ENCODE assay signal across 9 mouse cellular contexts in genomic region chr4:139476663-139477625, GRCm38 (mm10). TPM values are rescaled to one million over a fixed set of nuclear protein-coding genes. Genes with fewer than 3 reads are reported as not detected.
DNase-seq lines count a peak whose midpoint lies in the region; ATAC-seq lines count a peak whose summit lies in the region.
"Had no signal": no experiment of that assay in that cellular context is flagged by ENCODE, and none has a peak within 500 bp of the region (broad histone marks: within the 10 kb centered on the region; RNA-seq: fewer than 3 reads in every experiment).

No protein-coding gene starts in this region.

- ATAC-seq in kidney, embryonic 14.5 days (ENCODE audit: low FRiP score, low TSS enrichment), result no peak

- H3K9ac ChIP-seq in kidney, embryonic 14.5 days (ENCODE audit: low read depth, low read length), result no peak overlapping the region
- H3K9ac ChIP-seq: liver, embryonic 15.5 days had no signal

- intact Hi-C loops in left cerebral cortex, postnatal 10 days (cut with DNase I), result loop anchor here (5.0 kb wide), 1 partner anchor 160 kb away; no protein-coding TSS in a partner anchor

- no peak overlapping the region for H3K27ac ChIP-seq in kidney, embryonic 14.5 days (ENCODE audit: low read depth, low read length)
- H3K27ac ChIP-seq: liver, embryonic 15.5 days had no signal

- no peak overlapping the region for H3K4me3 ChIP-seq in kidney, embryonic 14.5 days (ENCODE audit: low read length)
- H3K4me3 ChIP-seq: liver, embryonic 15.5 days had no signal

- peak; percentile 56 to 67 for DNase-seq in left cerebral cortex, postnatal 10 days (ENCODE audit: extremely low spot score in 1 of 2, low spot score in 2 of 2)
- no peak for DNase-seq in left cerebral cortex, adult 8-10 months (ENCODE audit: low spot score in 2 of 2)
- DNase-seq in Muller cell, postnatal 12 days (ENCODE audit: inconsistent ontology term), result peak; percentile 95
- DNase-seq in adrenal gland, postnatal 25 days, result peak; percentile 71
- peak; percentile 52 to 88 for DNase-seq in cerebellum, postnatal 4 days (ENCODE audit: low spot score in 2 of 2)
- no peak for DNase-seq in testis, postnatal 10 days (ENCODE audit: low spot score)
- DNase-seq: kidney, adult 8-10 months had no signal

- H3K27me3 ChIP-seq in kidney, embryonic 14.5 days (ENCODE audit: control insufficient read depth, insufficient read depth, low read length), result no peaks in the 10 kb centered on the region
- H3K27me3 ChIP-seq: liver, embryonic 15.5 days had no signal

- peaks cover 97% of the 10 kb centered on the region for H3K36me3 ChIP-seq in kidney, embryonic 14.5 days (ENCODE audit: control insufficient read depth, insufficient read depth, low read length)

- no peaks in the 10 kb centered on the region for H3K4me1 ChIP-seq in kidney, embryonic 14.5 days (ENCODE audit: control insufficient read depth, insufficient read depth, low read length)
- H3K4me1 ChIP-seq: liver, embryonic 15.5 days had no signal

- no peaks in the 10 kb centered on the region for H3K9me3 ChIP-seq in kidney, embryonic 14.5 days (ENCODE audit: control insufficient read depth, low read length)
- H3K9me3 ChIP-seq: liver, embryonic 15.5 days had no signal

- WGBS in kidney, embryonic 14.5 days, result 96% methylated on average over 16 of the region's 16 CpGs

- no peak overlapping the region for H3K4me2 ChIP-seq in kidney, embryonic 14.5 days (replicated peaks; ENCODE audit: low read depth, low read length)
- H3K4me2 ChIP-seq: liver, embryonic 15.5 days had no signal

RNA-seq across cellular contexts. Expression of gene Iffo2, which starts 53.4 kb away (rescaled TPM):
- total RNA-seq in left cerebral cortex, postnatal 10 days (2021), result 10 to 100 TPM; 18.4 to 18.9 TPM
- total RNA-seq in left cerebral cortex, adult 8-10 months (2022), result 10 to 100 TPM; 18.1 to 19.8 (median 18.5) TPM
- total RNA-seq in adrenal gland, postnatal 25 days (2021), result 14.4 and 15.0 TPM in 2 replicates
- 7.1 and 9.4 TPM in 2 replicates for polyA plus RNA-seq in kidney, embryonic 14.5 days (2014; fragmentation: Nextera tagmentation; extraction: Ambion mirVana)

Comparison
In these comparisons a context has a peak if more than half of its experiments do, and no peak if none do; other contexts are left out.
1. DNase-seq: peak in left cerebral cortex, postnatal 10 days (2 of 2), Muller cell, postnatal 12 days (single experiment), adrenal gland, postnatal 25 days (single experiment) and cerebellum, postnatal 4 days (2 of 2); none in left cerebral cortex, adult 8-10 months (0 of 2) and testis, postnatal 10 days (single experiment).